Mouse (Mus musculus) MEL (cell line): ENCODE data around the gene Cldn17. TPM values are rescaled to one million over a fixed set of nuclear protein-coding genes. Genes with fewer than 3 reads are reported as not detected.

Experiments used
- DNase-seq: peaks from one replicate; pipeline ENCODE4 v3.0.0; 2011; ENCODE audit warnings: low read depth, low spot score
- H3K27ac ChIP-seq: 2 replicates; pipeline ENCODE4 v1.5.1; 2012; ENCODE audit warnings: low read depth, mild to moderate bottlenecking, control low read depth, low read length, moderate library complexity; ENCODE audit not compliant: control insufficient read depth
- H3K27me3 ChIP-seq, 2 experiments: fragments of 150-350 bp in 1 of 2; sonication (generic) in 1 of 2; 2 replicates each; pipeline ENCODE4 v1.6.1; 2012; ENCODE audit warnings: low read length in 2 of 2, mild to moderate bottlenecking in 2 of 2, improper control_type of control experiment in 1 of 2, moderate library complexity in 1 of 2; ENCODE audit not compliant: insufficient read depth in 2 of 2, control insufficient read depth in 1 of 2
- H3K36me3 ChIP-seq, 2 experiments: 2 replicates each; pipeline ENCODE4 v1.6.1; 2012 to 2014; ENCODE audit warnings: low read length in 2 of 2, improper control_type of control experiment in 1 of 2, inconsistent platforms in 1 of 2, mild to moderate bottlenecking in 1 of 2; ENCODE audit not compliant: insufficient read depth in 2 of 2, control insufficient read depth in 1 of 2
- H3K4me1 ChIP-seq, 2 experiments: fragments of 150-350 bp in 1 of 2; sonication (generic) in 1 of 2; 2 replicates each; pipeline ENCODE4 v1.6.1; 2012; ENCODE audit warnings: low read length in 2 of 2, improper control_type of control experiment in 1 of 2, mild to moderate bottlenecking in 1 of 2; ENCODE audit not compliant: insufficient read depth in 2 of 2, control insufficient read depth in 1 of 2
- H3K4me3 ChIP-seq, 2 experiments: fragments of 150-350 bp in 1 of 2; sonication (generic) in 1 of 2; 2 replicates each; pipeline ENCODE4 v1.5.1; 2012; ENCODE audit warnings: low read depth in 2 of 2, low read length in 2 of 2, mild to moderate bottlenecking in 2 of 2, moderate library complexity in 2 of 2, control low read depth in 1 of 2, improper control_type of control experiment in 1 of 2; ENCODE audit not compliant: control insufficient read depth in 1 of 2, insufficient read depth in 1 of 2
- H3K79me2 ChIP-seq: 2 replicates; pipeline ENCODE4 v1.6.1; 2012; ENCODE audit warnings: mild to moderate bottlenecking, low read length, moderate library complexity; ENCODE audit not compliant: control insufficient read depth, poor library complexity, insufficient read depth
- H3K9ac ChIP-seq: 2 replicates; pipeline ENCODE4 v1.6.1; 2012; ENCODE audit warnings: low read depth, mild to moderate bottlenecking, control low read depth, low read length, moderate library complexity; ENCODE audit not compliant: control insufficient read depth, poor library complexity, severe bottlenecking
- H3K9me3 ChIP-seq: fragments of 150-350 bp; sonication (generic); replicated peaks from 2 replicates; pipeline ENCODE4 v1.6.1; 2012; ENCODE audit warnings: mild to moderate bottlenecking, low read length, improper control_type of control experiment, moderate library complexity; ENCODE audit not compliant: insufficient read depth
- BHLHE40 ChIP-seq: IDR thresholded peaks from 2 replicates; pipeline ENCODE4 v1.6.1; 2012; ENCODE audit warnings: low read depth, mild to moderate bottlenecking, inconsistent platforms, low read length, improper control_type of control experiment, borderline replicate concordance
- CHD1 ChIP-seq: IDR thresholded peaks from 2 replicates; pipeline ENCODE4 v1.6.1; 2012; ENCODE audit warnings: low read depth, mild to moderate bottlenecking, inconsistent platforms, low read length, improper control_type of control experiment
- CTCF ChIP-seq, 3 experiments: IDR thresholded peaks in 2 of 3; conservative IDR thresholded peaks in 1 of 3; 2 replicates each; pipeline ENCODE4 v1.5.1; 2011 to 2012; ENCODE audit warnings: low read length in 3 of 3, low read depth in 2 of 3, mild to moderate bottlenecking in 2 of 3, improper control_type of control experiment in 1 of 3, inconsistent platforms in 1 of 3, mixed read lengths in 1 of 3, moderate library complexity in 1 of 3; ENCODE audit not compliant: control insufficient read depth in 1 of 3, insufficient read depth in 1 of 3, poor library complexity in 1 of 3, severe bottlenecking in 1 of 3
- ELF1 ChIP-seq: IDR thresholded peaks from 2 replicates; pipeline ENCODE4 v1.6.1; 2014; ENCODE audit warnings: low read depth, mild to moderate bottlenecking, inconsistent platforms, low read length, improper control_type of control experiment, moderate library complexity
- EP300 ChIP-seq, 2 experiments: IDR thresholded peaks; 2 replicates each; pipeline ENCODE4 v1.6.1; 2011; ENCODE audit warnings: improper control_type of control experiment in 2 of 2, low read length in 2 of 2, low read depth in 1 of 2, mild to moderate bottlenecking in 1 of 2
- HCFC1 ChIP-seq: IDR thresholded peaks from 2 replicates; pipeline ENCODE4 v1.6.1; 2012; ENCODE audit warnings: low read depth, mild to moderate bottlenecking, inconsistent platforms, low read length, improper control_type of control experiment, moderate library complexity
- JUND ChIP-seq: IDR thresholded peaks from 2 replicates; pipeline ENCODE4 v1.6.1; 2011; ENCODE audit warnings: low read depth, mild to moderate bottlenecking, improper control_type of control experiment, low read length
- MAX ChIP-seq: IDR thresholded peaks from 2 replicates; pipeline ENCODE4 v1.6.1; 2011; ENCODE audit warnings: low read length, improper control_type of control experiment
- MEF2A ChIP-seq: IDR thresholded peaks from 2 replicates; pipeline ENCODE4 v1.6.1; 2014; ENCODE audit warnings: low read depth, mild to moderate bottlenecking, inconsistent platforms, low read length, improper control_type of control experiment; ENCODE audit not compliant: poor library complexity, insufficient replicate concordance, severe bottlenecking; ENCODE audit errors: extremely low read depth
- MXI1 ChIP-seq: IDR thresholded peaks from 2 replicates; pipeline ENCODE4 v1.6.1; 2011; ENCODE audit warnings: mild to moderate bottlenecking, low read depth, low read length, improper control_type of control experiment
- MYB ChIP-seq: IDR thresholded peaks from 2 replicates; pipeline ENCODE4 v1.6.1; 2011; ENCODE audit warnings: mild to moderate bottlenecking, low read depth, low read length, improper control_type of control experiment
- NRF1 ChIP-seq: IDR thresholded peaks from 2 replicates; pipeline ENCODE4 v1.6.1; 2014; ENCODE audit warnings: low read depth, mild to moderate bottlenecking, inconsistent platforms, low read length, improper control_type of control experiment, moderate library complexity; ENCODE audit not compliant: poor library complexity, insufficient read depth, severe bottlenecking
- POLR2A ChIP-seq, 2 experiments: IDR thresholded peaks; 2 replicates each; pipeline ENCODE4 v1.6.1; 2011 to 2012; ENCODE audit warnings: low read length in 2 of 2, mild to moderate bottlenecking in 2 of 2, control low read depth in 1 of 2, improper control_type of control experiment in 1 of 2, low read depth in 1 of 2, moderate library complexity in 1 of 2; ENCODE audit not compliant: control insufficient read depth in 1 of 2, insufficient read depth in 1 of 2, poor library complexity in 1 of 2
- POLR2AphosphoS5 ChIP-seq: IDR thresholded peaks from 2 replicates; pipeline ENCODE4 v1.6.1; 2012; ENCODE audit warnings: low read depth, borderline replicate concordance, mild to moderate bottlenecking, inconsistent platforms, low read length, moderate library complexity, mixed read lengths
- RAD21 ChIP-seq: IDR thresholded peaks from 2 replicates; pipeline ENCODE4 v1.6.1; 2011; ENCODE audit warnings: mild to moderate bottlenecking, low read depth, low read length, improper control_type of control experiment
- SIN3A ChIP-seq: IDR thresholded peaks from 2 replicates; pipeline ENCODE4 v1.6.1; 2012; ENCODE audit warnings: low read length, improper control_type of control experiment, inconsistent platforms
- TAL1 ChIP-seq: IDR thresholded peaks from 2 replicates; pipeline ENCODE4 v1.6.1; 2012; ENCODE audit warnings: mild to moderate bottlenecking, inconsistent platforms, low read length, moderate library complexity, mixed read lengths
- TBP ChIP-seq: IDR thresholded peaks from 2 replicates; pipeline ENCODE4 v1.8.0; 2011; ENCODE audit warnings: low read depth, low read length, improper control_type of control experiment
- ZKSCAN1 ChIP-seq: IDR thresholded peaks from 2 replicates; pipeline ENCODE4 v1.6.1; 2012; ENCODE audit warnings: low read depth, mild to moderate bottlenecking, inconsistent platforms, low read length, improper control_type of control experiment, moderate library complexity
- polyA plus RNA-seq, 2 experiments: library from polyadenylated mRNA; stranded (reverse) in 1 of 2; unstranded in 1 of 2; fragments of >175 nt in 1 of 2; fragments of >200 nt in 1 of 2; gene quantifications; 2 replicates each; pipeline versions ENCODE4 v1.2.1 to v1.2.4; 2012; ENCODE audit warnings: low replicate concordance in 2 of 2, low read depth in 1 of 2; ENCODE audit not compliant: insufficient read length in 2 of 2, insufficient read depth in 1 of 2, missing spikeins in 1 of 2
- total RNA-seq: library from RNA; depleted of rRNA; stranded (reverse); fragments of 300-350 nt; gene quantifications from 2 replicates; pipeline ENCODE4 v1.2.3, GENCODE M21; 2012

Gene Cldn17
- total and polyA plus RNA-seq, 3 experiments = not detected

GRCm38 (mm10) chr16:88539841-88540487 lies 33.2 kb upstream of the Cldn17 start:
- no peaks in the 10 kb centered on the region for H3K27me3 ChIP-seq
- H3K4me1 ChIP-seq = no peaks in the 10 kb centered on the region
- no peak overlapping the region for H3K4me3 ChIP-seq
- H3K36me3 ChIP-seq = no peaks in the 10 kb centered on the region
- TF ChIP-seq JUND (no peak), RAD21 (no peak), EP300 (IDR thresholded peaks at IDR 0.05; ENCODE audit: low read depth in 1 of 2, low read length in 2 of 2) (no peak), POLR2AphosphoS5 (no peak), HCFC1 (no peak), TAL1 (no peak), MAX (no peak), NRF1 (no peak)
- DNase-seq = no peak
- no peaks in the 10 kb centered on the region for H3K79me2 ChIP-seq
- H3K9me3 ChIP-seq = no peaks in the 10 kb centered on the region
- H3K27ac ChIP-seq = no peak overlapping the region
- no peak overlapping the region for H3K9ac ChIP-seq

- Histone ChIP-seq H3K4me1 (no peaks in the 10 kb centered on the region), H3K4me3 (no peak overlapping the region), H3K27ac (no peak overlapping the region), H3K9me3 (no peaks in the 10 kb centered on the region), H3K36me3 (no peaks in the 10 kb centered on the region), H3K79me2 (no peaks in the 10 kb centered on the region), H3K9ac (no peak overlapping the region), H3K27me3 (no peaks in the 10 kb centered on the region)
- DNase-seq = no peak
- no peak for TF ChIP-seq RAD21
- TF ChIP-seq ELF1 = no peak
- TF ChIP-seq CHD1 = no peak
- no peak for TF ChIP-seq CTCF (IDR thresholded peaks at IDR 0.05 in 2 of 3, conservative IDR thresholded peaks at IDR 0.05 in 1 of 3; ENCODE audit: control insufficient read depth in 1 of 3, insufficient read depth in 1 of 3, low read depth in 2 of 3, low read length in 3 of 3, poor library complexity in 1 of 3, severe bottlenecking in 1 of 3)
- no peak for TF ChIP-seq SIN3A
- TF ChIP-seq TBP = no peak
- no peak for TF ChIP-seq JUND
- no peak for TF ChIP-seq MXI1
- TF ChIP-seq POLR2A (IDR thresholded peaks at IDR 0.05; ENCODE audit: control insufficient read depth in 1 of 2, insufficient read depth in 1 of 2, low read depth in 1 of 2, low read length in 2 of 2, poor library complexity in 1 of 2) = no peak
- TF ChIP-seq MYB = no peak
- TF ChIP-seq ZKSCAN1 = no peak
- no peak for TF ChIP-seq EP300 (IDR thresholded peaks at IDR 0.05; ENCODE audit: low read depth in 1 of 2, low read length in 2 of 2)
- no peak for TF ChIP-seq MEF2A
- TF ChIP-seq TAL1 = no peak
- TF ChIP-seq BHLHE40 = no peak
- no peak for TF ChIP-seq MAX
Measured at GRCm38 (mm10) chr16:88511348-88511747, 4.6 kb upstream of the Cldn17 start.
